Mouse (Mus musculus): Measurements from ENCODE around the gene Asmt. TPM values are rescaled to one million over a fixed set of nuclear protein-coding genes. Genes with fewer than 3 reads are reported as not detected.

The Asmt gene
- total RNA-seq (2015; ENCODE audit: low replicate concordance) (not detected in 2 replicates), total RNA-seq (2017; ENCODE audit: low replicate concordance) (not detected in 2 replicates)

GRCm38 (mm10) chrX:170672594-170673092 is at the start of gene Asmt:
TSS of gene Asmt (plus strand) at chrX:170672644.
- peak; percentile 66; the same call in 1 of the 2 replicates for ATAC-seq (replicated peaks; ENCODE audit: low FRiP score, poor library complexity, severe bottlenecking)

GRCm38 (mm10) chrX:170673233-170673951 is 948 bp downstream of the Asmt start:
- peak; percentile 55 for ATAC-seq (replicated peaks; ENCODE audit: low FRiP score, poor library complexity, severe bottlenecking)

DNA sequence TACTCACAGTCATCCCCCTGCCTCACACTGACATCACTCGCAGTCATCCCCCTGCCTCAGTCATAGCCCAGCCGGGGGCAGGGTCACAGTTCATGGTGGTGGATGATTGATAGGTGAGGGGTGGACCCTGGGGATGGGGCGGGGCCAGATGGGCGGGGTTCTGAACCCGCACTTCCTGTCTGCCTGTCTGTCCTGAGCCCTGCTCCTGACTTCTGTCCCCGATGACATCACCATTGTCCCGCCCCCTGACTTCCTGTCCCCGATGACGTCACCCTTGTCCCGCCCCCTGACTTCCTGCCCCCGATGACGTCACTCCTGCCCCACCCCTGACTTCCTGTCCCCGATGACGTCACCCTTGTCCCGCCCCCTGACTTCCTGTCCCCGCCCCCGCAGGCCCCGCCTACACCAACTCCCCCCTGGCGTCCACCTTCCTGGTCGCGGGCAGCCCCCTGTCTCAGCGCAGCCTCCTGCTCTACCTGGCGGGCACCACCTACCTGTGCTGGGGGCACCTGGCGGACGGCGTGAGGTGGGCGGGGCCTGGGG is 1.9 kb downstream of the Asmt start:
- no peak for ATAC-seq (replicated peaks; ENCODE audit: low FRiP score, poor library complexity, severe bottlenecking)

GRCm38 (mm10) chrX:170674885-170675876 is 2.7 kb downstream of the Asmt start:
- no peak for ATAC-seq (replicated peaks; ENCODE audit: low FRiP score, poor library complexity, severe bottlenecking)

- ATAC-seq (replicated peaks; ENCODE audit: low FRiP score, poor library complexity, severe bottlenecking), result no peak
Measured at GRCm38 (mm10) chrX:170675923-170676605, 3.6 kb downstream of the Asmt start.

GRCm38 (mm10) chrX:170676606-170677239 is 4.3 kb downstream of the Asmt start:
- no peak for ATAC-seq (replicated peaks; ENCODE audit: low FRiP score, poor library complexity, severe bottlenecking)

DNA sequence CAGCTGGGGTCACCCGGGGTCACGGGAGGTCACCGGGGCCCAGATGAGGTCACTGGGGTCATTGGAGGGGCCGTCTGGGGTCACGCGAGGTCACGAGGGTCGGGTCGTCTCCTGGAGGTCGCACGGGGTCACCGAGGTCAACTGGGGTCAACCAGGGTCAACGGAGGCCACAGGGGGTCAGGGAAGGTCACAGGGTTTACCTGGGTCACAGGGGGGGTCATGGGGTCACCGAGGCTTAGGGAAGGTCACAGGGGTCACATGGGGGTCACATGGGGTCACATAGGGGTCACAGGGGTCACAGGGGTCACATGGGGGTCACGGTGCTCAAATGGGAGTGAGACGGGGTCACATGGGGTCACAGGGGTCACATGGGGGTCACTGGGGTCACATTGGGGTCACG is 4.8 kb downstream of the Asmt start:
- ATAC-seq (replicated peaks; ENCODE audit: low FRiP score, poor library complexity, severe bottlenecking), result no peak

GRCm38 (mm10) chrX:170677680-170678079 is 5.2 kb downstream of the Asmt start:
- ATAC-seq (replicated peaks; ENCODE audit: low FRiP score, poor library complexity, severe bottlenecking), result no peak
